Mouse (Mus musculus) liver, embryonic 14.5 days (tissue): ENCODE results near the gene Lce3a. TPM values are rescaled to one million over a fixed set of nuclear protein-coding genes. Genes with fewer than 3 reads are reported as not detected.

Source experiments
- ATAC-seq: fragments of 200-750 bp; cut with Nextera tagmentation; 2 replicates; pipeline ENCODE4 v1.8.0; 2017; ENCODE audit warnings: moderate number of reproducible peaks, mild to moderate bottlenecking, moderate library complexity; ENCODE audit not compliant: insufficient read depth
- DNase-seq, 3 experiments: peaks; one replicate each; pipeline ENCODE4 v3.0.0-alpha.2; 2012 to 2013; ENCODE audit warnings: low read depth in 3 of 3, low spot score in 3 of 3
- H3K27ac ChIP-seq: fragments of 300-500 bp; sonication (generic); 2 replicates; pipeline ENCODE4 v1.5.1; 2014; ENCODE audit warnings: moderate library complexity, mild to moderate bottlenecking, control low read depth, inconsistent platforms
- H3K27me3 ChIP-seq: fragments of 300-500 bp; sonication (generic); 2 replicates; pipeline ENCODE4 v1.6.1; 2014; ENCODE audit warnings: mild to moderate bottlenecking, low read length, moderate library complexity; ENCODE audit not compliant: control insufficient read depth, insufficient read depth
- H3K36me3 ChIP-seq: fragments of 300-500 bp; sonication (generic); replicated peaks from 2 replicates; pipeline ENCODE4 v1.6.1; 2014; ENCODE audit warnings: low read depth; ENCODE audit not compliant: control insufficient read depth, insufficient read depth
- H3K4me1 ChIP-seq, 2 experiments: fragments of 200-500 bp in 1 of 2; fragments of 300-500 bp in 1 of 2; sonication (generic) in 1 of 2; replicated peaks; 2 replicates each; pipeline ENCODE4 v1.6.1; 2012 to 2014; ENCODE audit warnings: antibody characterized with exemption in 1 of 2, inconsistent platforms in 1 of 2, low read length in 1 of 2; ENCODE audit not compliant: control insufficient read depth in 2 of 2, insufficient read depth in 2 of 2
- H3K4me2 ChIP-seq: fragments of 300-500 bp; sonication (generic); 2 replicates; pipeline ENCODE4 v1.6.1; 2014; ENCODE audit warnings: low read depth, mild to moderate bottlenecking, control low read depth, moderate library complexity
- H3K4me3 ChIP-seq, 2 experiments: fragments of 200-500 bp in 1 of 2; fragments of 300-500 bp in 1 of 2; sonication (generic) in 1 of 2; 2 replicates each; pipeline ENCODE4 v1.5.1; 2012 to 2014; ENCODE audit warnings: low read depth in 2 of 2, low read length in 2 of 2, mild to moderate bottlenecking in 2 of 2, control low read depth in 1 of 2, inconsistent platforms in 1 of 2, moderate library complexity in 1 of 2; ENCODE audit not compliant: insufficient read depth in 1 of 2
- H3K9ac ChIP-seq: fragments of 300-500 bp; sonication (generic); replicated peaks from 2 replicates; pipeline ENCODE4 v1.6.1; 2014; ENCODE audit warnings: mild to moderate bottlenecking, control low read depth, moderate library complexity
- H3K9me3 ChIP-seq: fragments of 300-500 bp; sonication (generic); 2 replicates; pipeline ENCODE4 v1.6.1; 2016; ENCODE audit warnings: low read length, mixed read lengths; ENCODE audit not compliant: control insufficient read depth
- CTCF ChIP-seq: IDR thresholded peaks from 2 replicates; pipeline ENCODE4 v1.5.1; 2016; ENCODE audit warnings: antibody characterized with exemption, low read depth, control low read depth
- EP300 ChIP-seq: IDR thresholded peaks from 2 replicates; pipeline ENCODE4 v1.6.1; 2016; ENCODE audit warnings: antibody characterized with exemption, low read depth
- WGBS: fragments of 180-500 bp; shearing (Covaris S2); extraction: QIAGEN DNeasy Blood & Tissue Kit; methylation state at CpG from one replicate; pipeline ENCODE4 v1.1.7; 2014; ENCODE audit not compliant: insufficient replicate concordance; 5-methylcytosine and 5-hydroxymethylcytosine counted together
- polyA plus RNA-seq, 2 experiments: library from polyadenylated mRNA; depleted of rRNA in 1 of 2; stranded (reverse) in 1 of 2; unstranded in 1 of 2; fragments of >200 nt; fragmentation: Nextera tagmentation in 1 of 2; extraction: Ambion mirVana in 1 of 2; gene quantifications; 2 replicates each; pipeline versions ENCODE4 v1.2.1 to v1.2.3; 2012 to 2014

The Lce3a gene
- polyA plus RNA-seq (2012; rRNA removed) (not detected in 2 replicates), polyA plus RNA-seq (2014; fragmentation: Nextera tagmentation; extraction: Ambion mirVana) (not detected in 2 replicates)

GRCm38 (mm10) chr3:92926130-92926529, at the start of gene Lce3a:
Gene Lce3a, minus strand, starts transcription at chr3:92926230.
- Histone ChIP-seq H3K4me1 (no peaks in the 10 kb centered on the region), H3K36me3 (no peaks in the 10 kb centered on the region), H3K27ac (no peak within 1 kb of the TSS), H3K9me3 (no peaks in the 10 kb centered on the region), H3K4me3 (no peak within 1 kb of the TSS), H3K9ac (no peak within 1 kb of the TSS), H3K27me3 (no peaks in the 10 kb centered on the region), H3K4me2 (no peak within 1 kb of the TSS)
- ATAC-seq, result no peak
- TF ChIP-seq CTCF, result no peak
- TF ChIP-seq EP300, result no peak
- WGBS, result 34% methylated on average over 2 of the region's 2 CpGs
- no peak for DNase-seq

GRCm38 (mm10) chr3:92966761-92967160, 40.7 kb upstream of the Lce3a start, which contains the start of gene Lce3e:
Gene Lce3e, plus strand, starts transcription at chr3:92967061.
- DNase-seq (no peak), ATAC-seq (no peak)
- Histone ChIP-seq H3K4me2 (no peak within 1 kb of the TSS), H3K9me3 (no peaks in the 10 kb centered on the region), H3K9ac (no peak within 1 kb of the TSS), H3K27me3 (no peaks in the 10 kb centered on the region), H3K36me3 (no peaks in the 10 kb centered on the region), H3K4me1 (no peaks in the 10 kb centered on the region), H3K27ac (no peak within 1 kb of the TSS), H3K4me3 (no peak within 1 kb of the TSS)
- no peak for TF ChIP-seq CTCF
- TF ChIP-seq EP300, result no peak
- WGBS, result 76% methylated on average over 2 of the region's 2 CpGs

- Histone ChIP-seq H3K4me2 (no peak within 1 kb of the TSS), H3K9me3 (no peaks in the 10 kb centered on the region), H3K27ac (no peak within 1 kb of the TSS), H3K4me1 (no peaks in the 10 kb centered on the region), H3K4me3 (no peak within 1 kb of the TSS), H3K27me3 (no peaks in the 10 kb centered on the region), H3K9ac (no peak within 1 kb of the TSS), H3K36me3 (no peaks in the 10 kb centered on the region)
- DNase-seq, result no peak
- 64% methylated on average over 1 of the region's 1 CpGs for WGBS
- no peak for ATAC-seq
- TF ChIP-seq CTCF, result no peak
- no peak for TF ChIP-seq EP300
These were observed 31.1 kb upstream of the Lce3a start, which contains the start of gene Lce3d for GRCm38 (mm10) chr3:92957090-92957489. Gene Lce3d, plus strand, starts transcription at chr3:92957390.

GRCm38 (mm10) chr3:92944186-92944585, 18.2 kb upstream of the Lce3a start, which contains the start of gene Lce3c:
Gene Lce3c, plus strand, starts transcription at chr3:92944486.
- Histone ChIP-seq H3K4me1 (no peaks in the 10 kb centered on the region), H3K9me3 (no peaks in the 10 kb centered on the region), H3K4me3 (no peak within 1 kb of the TSS), H3K36me3 (no peaks in the 10 kb centered on the region), H3K27me3 (no peaks in the 10 kb centered on the region), H3K9ac (no peak within 1 kb of the TSS), H3K27ac (no peak within 1 kb of the TSS), H3K4me2 (no peak within 1 kb of the TSS)
- 50% methylated on average over 1 of the region's 1 CpGs for WGBS
- no peak for DNase-seq
- ATAC-seq, result no peak
- TF ChIP-seq EP300 (no peak), CTCF (no peak)

- TF ChIP-seq CTCF, result no peak
- no peak for TF ChIP-seq EP300
- H3K27me3 ChIP-seq, result no peaks in the 10 kb centered on the region
These were observed 6.6 kb upstream of the Lce3a start, which contains the start of gene Lce3b for GRCm38 (mm10) chr3:92932679-92933078. Gene Lce3b, plus strand, starts transcription at chr3:92932979.

More at GRCm38 (mm10) chr3:92932679-92933078, 6.6 kb upstream of the Lce3a start, which contains the start of gene Lce3b:
- H3K4me3 ChIP-seq, result no peak within 1 kb of the TSS
- ATAC-seq (no peak), DNase-seq (no peak)
- H3K9ac ChIP-seq, result no peak within 1 kb of the TSS
- H3K4me1 ChIP-seq, result no peaks in the 10 kb centered on the region
- WGBS, result 31% methylated on average over 2 of the region's 2 CpGs
- no peak within 1 kb of the TSS for H3K27ac ChIP-seq
- H3K4me2 ChIP-seq, result no peak within 1 kb of the TSS
- no peaks in the 10 kb centered on the region for H3K9me3 ChIP-seq
- H3K36me3 ChIP-seq, result no peaks in the 10 kb centered on the region
